Mouse (Mus musculus): ENCODE measurements around the gene Tcf3. TPM values are rescaled to one million over a fixed set of nuclear protein-coding genes. Genes with fewer than 3 reads are reported as not detected.

Gene Tcf3
- total and polyA plus RNA-seq, 3 experiments = 125 to 258 TPM; not detected in 1

- peaks cover 23 to 55% of the 10 kb centered on the region in 2 experiments for H3K4me1 ChIP-seq (ENCODE audit: control insufficient read depth in 1 of 2, insufficient read depth in 2 of 2, low read length in 2 of 2)
- TF ChIP-seq POLR2AphosphoS2 (IDR thresholded peaks at IDR 0.05; ENCODE audit: low read length) = no peak
- TF ChIP-seq ELF1 (IDR thresholded peaks at IDR 0.05; ENCODE audit: low read depth, low read length) = no peak
- no peak for TF ChIP-seq NELFE (IDR thresholded peaks at IDR 0.05; ENCODE audit: low read depth, low read length)
- no peak for TF ChIP-seq KAT2A (conservative IDR thresholded peaks at IDR 0.05; ENCODE audit: low read depth, low read length)
- no peak for TF ChIP-seq MYB (IDR thresholded peaks at IDR 0.05; ENCODE audit: low read depth, low read length)
- no peak for TF ChIP-seq CTCF (IDR thresholded peaks at IDR 0.05 in 2 of 3, conservative IDR thresholded peaks at IDR 0.05 in 1 of 3; ENCODE audit: control insufficient read depth in 1 of 3, insufficient read depth in 1 of 3, low read depth in 2 of 3, low read length in 3 of 3, poor library complexity in 1 of 3, severe bottlenecking in 1 of 3)
- no peak for TF ChIP-seq USF2 (IDR thresholded peaks at IDR 0.05; ENCODE audit: borderline replicate concordance in 1 of 2, insufficient read depth in 1 of 2, low read depth in 1 of 2, low read length in 2 of 2)
- TF ChIP-seq MXI1 (IDR thresholded peaks at IDR 0.05; ENCODE audit: low read depth, low read length) = no peak
- no peak for TF ChIP-seq GABPA (IDR thresholded peaks at IDR 0.05; ENCODE audit: low read depth, low read length)
- TF ChIP-seq HCFC1 (IDR thresholded peaks at IDR 0.05; ENCODE audit: low read depth, low read length) = no peak
- no peak for TF ChIP-seq MYC (IDR thresholded peaks at IDR 0.05; ENCODE audit: low read depth, low read length)
- no peak for TF ChIP-seq ZMIZ1 (IDR thresholded peaks at IDR 0.05; ENCODE audit: low read depth, low read length)
- TF ChIP-seq RCOR1 (IDR thresholded peaks at IDR 0.05; ENCODE audit: low read depth, low read length) = no peak
- TF ChIP-seq SIN3A (IDR thresholded peaks at IDR 0.05; ENCODE audit: low read length) = no peak
- TF ChIP-seq MEF2A (IDR thresholded peaks at IDR 0.05; ENCODE audit: extremely low read depth, insufficient replicate concordance, low read depth, low read length, poor library complexity, severe bottlenecking) = no peak
- TF ChIP-seq POLR2A (IDR thresholded peaks at IDR 0.05; ENCODE audit: control insufficient read depth in 1 of 2, insufficient read depth in 1 of 2, low read depth in 1 of 2, low read length in 2 of 2, poor library complexity in 1 of 2) = no peak; a peak in 2 of 4 replicates
- no peak for TF ChIP-seq RAD21 (IDR thresholded peaks at IDR 0.05; ENCODE audit: low read depth, low read length)
- TF ChIP-seq GATA1 (IDR thresholded peaks at IDR 0.05; ENCODE audit: low read depth, low read length) = no peak
- no peak for TF ChIP-seq TAL1 (IDR thresholded peaks at IDR 0.05; ENCODE audit: low read length)
- TF ChIP-seq MAFK (IDR thresholded peaks at IDR 0.05; ENCODE audit: borderline replicate concordance, low read depth, low read length) = no peak
- peak overlapping the region; percentile 93; the same call in 1 of the 2 replicates for H3K27ac ChIP-seq (ENCODE audit: control insufficient read depth, low read depth, low read length)
- no peaks in the 10 kb centered on the region for H3K9me3 ChIP-seq (replicated peaks; ENCODE audit: insufficient read depth, low read length)
- peak; percentile 80 for DNase-seq (ENCODE audit: low read depth, low spot score)
- peaks cover 4% of the 10 kb centered on the region for H3K79me2 ChIP-seq (ENCODE audit: control insufficient read depth, insufficient read depth, low read length, poor library complexity)
- H3K36me3 ChIP-seq (ENCODE audit: control insufficient read depth in 1 of 2, insufficient read depth in 2 of 2, low read length in 2 of 2) = peaks cover 12 to 43% of the 10 kb centered on the region in 2 experiments
- no peak overlapping the region for H3K4me3 ChIP-seq (ENCODE audit: control insufficient read depth in 1 of 2, insufficient read depth in 1 of 2, low read depth in 2 of 2, low read length in 2 of 2)
- H3K9ac ChIP-seq (ENCODE audit: control insufficient read depth, low read depth, low read length, poor library complexity, severe bottlenecking) = 0 out of 2 replicates have a peak overlapping the region, but pooled peaks have one; percentile 13
- H3K27me3 ChIP-seq (ENCODE audit: control insufficient read depth in 1 of 2, insufficient read depth in 2 of 2, low read length in 2 of 2) = no peaks in the 10 kb centered on the region
Measured at GRCm38 (mm10) chr10:80423562-80423961, 9.9 kb downstream of the Tcf3 start.
